Mouse (Mus musculus) spleen, adult 2 months (tissue): ENCODE data around the gene Cpeb4. TPM values are rescaled to one million over a fixed set of nuclear protein-coding genes. Genes with fewer than 3 reads are reported as not detected.
A peak's percentile ranks its signal among the peaks of the same experiment; 100 is the strongest.

ENCODE experiments used
- DNase-seq, 2 experiments: peaks; one replicate each; pipeline versions ENCODE4 v3.0.0 to v3.0.0-alpha.2; 2012 to 2021; ENCODE audit warnings: low spot score in 2 of 2, low read depth in 1 of 2
- H3K27ac ChIP-seq: fragments of 200-500 bp; 2 replicates; pipeline ENCODE4 v1.5.1; 2012; ENCODE audit warnings: low read length, inconsistent platforms; ENCODE audit not compliant: insufficient read depth
- H3K27me3 ChIP-seq: fragments of 200-500 bp; 2 replicates; pipeline ENCODE4 v1.6.1; 2012; ENCODE audit warnings: mild to moderate bottlenecking, moderate library complexity, low read length, inconsistent platforms; ENCODE audit not compliant: control insufficient read depth, insufficient read depth
- H3K36me3 ChIP-seq: fragments of 200-500 bp; 2 replicates; pipeline ENCODE4 v1.6.1; 2012; ENCODE audit warnings: mild to moderate bottlenecking, low read length, inconsistent platforms; ENCODE audit not compliant: control insufficient read depth, insufficient read depth
- H3K4me1 ChIP-seq: fragments of 200-500 bp; 2 replicates; pipeline ENCODE4 v1.6.1; 2011; ENCODE audit warnings: inconsistent platforms; ENCODE audit not compliant: control insufficient read depth, insufficient read depth, insufficient read length
- H3K4me3 ChIP-seq: fragments of 200-500 bp; 2 replicates; pipeline ENCODE4 v1.5.1; 2011; ENCODE audit warnings: mild to moderate bottlenecking, inconsistent platforms; ENCODE audit not compliant: insufficient read depth, insufficient read length; ENCODE audit errors: extremely low read depth
- CTCF ChIP-seq: fragments of 200-500 bp; IDR thresholded peaks from 2 replicates; pipeline ENCODE4 v1.5.1; 2011; ENCODE audit warnings: mild to moderate bottlenecking, inconsistent platforms; ENCODE audit not compliant: insufficient read depth, insufficient read length, insufficient replicate concordance; ENCODE audit errors: extremely low read depth
- POLR2A ChIP-seq: fragments of 200-500 bp; IDR thresholded peaks from 2 replicates; pipeline ENCODE4 v1.6.1; 2011; ENCODE audit warnings: low read depth, low read length, inconsistent platforms
- WGBS: fragments of 180-500 bp; shearing (Covaris S2); methylation state at CpG from one replicate; pipeline ENCODE4 v1.1.7; 2018; 5-methylcytosine and 5-hydroxymethylcytosine counted together
- polyA plus RNA-seq: library from polyadenylated mRNA; depleted of rRNA; stranded (reverse); fragments of >200 nt; gene quantifications from 2 replicates; pipeline ENCODE4 v1.2.3, GENCODE M21; 2012

Gene Cpeb4
- polyA plus RNA-seq, 1 experiment: 10.4 TPM

DNA sequence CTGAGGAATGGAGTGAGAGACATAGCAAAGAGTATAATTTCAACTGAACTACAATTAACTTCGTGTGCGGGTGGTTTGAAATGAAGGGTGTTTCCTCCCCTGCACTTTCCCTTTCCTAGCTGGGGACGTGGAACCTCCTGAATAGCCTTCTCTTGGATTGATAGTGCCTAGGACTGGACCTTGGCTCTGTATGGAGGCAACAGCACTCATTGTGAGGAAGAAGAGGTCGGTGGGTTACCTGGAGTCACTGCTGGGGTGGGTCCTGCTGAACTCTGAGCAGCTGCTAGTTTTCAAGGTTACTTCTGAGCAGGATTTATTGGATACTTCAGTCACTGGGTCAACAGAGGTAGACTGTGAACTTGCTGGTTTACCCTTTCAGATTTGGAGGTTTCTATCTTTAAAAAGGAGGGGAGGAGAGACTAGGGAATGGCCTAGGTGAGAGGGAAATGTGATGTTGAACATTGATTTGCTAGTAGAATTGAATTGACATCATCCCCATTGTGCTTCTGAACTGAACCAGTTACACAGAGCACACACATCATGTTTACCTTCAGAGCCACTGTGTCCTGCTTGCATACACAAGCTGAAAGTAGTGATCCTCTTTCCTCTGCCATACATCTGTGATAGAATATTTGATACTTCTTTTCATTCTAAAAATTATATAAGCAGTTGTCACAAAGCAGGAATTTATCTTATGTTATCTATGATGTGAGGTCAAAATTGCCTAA, 24.2 kb downstream of the Cpeb4 start:
- TF ChIP-seq POLR2A (no peak), CTCF (no peak)
- Histone ChIP-seq H3K4me3 (no peak overlapping the region), H3K27ac (peak overlapping the region; percentile 43; the same call in 1 of the 2 replicates), H3K36me3 (no peaks in the 10 kb centered on the region), H3K4me1 (peaks cover 2% of the 10 kb centered on the region; the same call in 1 of the 2 replicates), H3K27me3 (no peaks in the 10 kb centered on the region)
- no peak for DNase-seq
- 79% methylated on average over 4 of the region's 4 CpGs for WGBS

DNA sequence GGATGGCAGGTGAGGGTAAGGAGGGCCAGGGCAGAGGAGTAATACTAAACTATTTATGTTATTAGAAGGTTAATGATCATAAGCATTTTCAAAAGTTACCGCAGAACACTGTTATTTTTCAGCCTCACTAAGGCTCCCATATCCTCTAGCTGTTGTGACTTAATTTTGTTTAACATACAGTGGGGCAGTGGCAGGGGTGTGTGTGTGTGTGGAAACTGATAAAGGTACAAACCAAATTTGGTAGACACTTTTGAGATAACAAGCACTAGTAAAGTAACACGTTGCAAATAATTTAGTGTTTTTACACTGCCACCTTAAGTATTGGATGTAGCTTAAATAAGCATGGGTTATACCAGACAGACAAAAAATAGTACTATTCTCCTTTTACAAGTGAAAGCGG, 24.9 kb downstream of the Cpeb4 start:
- no peak for DNase-seq
- TF ChIP-seq POLR2A: no peak
- no peak for TF ChIP-seq CTCF
- H3K4me1 ChIP-seq: peaks cover 2% of the 10 kb centered on the region; the same call in 1 of the 2 replicates
- H3K27me3 ChIP-seq: no peaks in the 10 kb centered on the region
- H3K27ac ChIP-seq: no peak overlapping the region
- H3K4me3 ChIP-seq: no peak overlapping the region
- H3K36me3 ChIP-seq: no peaks in the 10 kb centered on the region
- 86% methylated on average over 3 of the region's 3 CpGs for WGBS

DNA sequence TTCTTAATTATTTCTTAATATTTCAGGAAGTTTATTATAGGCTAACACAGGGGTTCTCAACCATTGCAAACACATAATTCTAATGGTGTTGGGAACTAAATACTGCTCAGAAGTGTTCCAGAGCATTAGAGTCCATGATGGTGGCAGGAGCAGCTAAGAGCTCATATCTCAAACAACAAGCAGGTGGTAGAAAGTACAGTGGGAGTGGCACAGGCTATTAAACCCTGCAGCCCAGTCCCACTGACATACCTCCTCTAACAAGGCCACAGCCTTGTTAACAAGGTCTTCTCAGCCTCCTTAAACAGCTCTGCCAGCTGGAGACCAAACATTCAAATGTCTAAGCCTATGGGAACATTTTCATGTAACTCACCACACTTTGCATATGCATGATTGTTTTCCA, 27.2 kb downstream of the Cpeb4 start:
- no peak overlapping the region for H3K27ac ChIP-seq

DNA sequence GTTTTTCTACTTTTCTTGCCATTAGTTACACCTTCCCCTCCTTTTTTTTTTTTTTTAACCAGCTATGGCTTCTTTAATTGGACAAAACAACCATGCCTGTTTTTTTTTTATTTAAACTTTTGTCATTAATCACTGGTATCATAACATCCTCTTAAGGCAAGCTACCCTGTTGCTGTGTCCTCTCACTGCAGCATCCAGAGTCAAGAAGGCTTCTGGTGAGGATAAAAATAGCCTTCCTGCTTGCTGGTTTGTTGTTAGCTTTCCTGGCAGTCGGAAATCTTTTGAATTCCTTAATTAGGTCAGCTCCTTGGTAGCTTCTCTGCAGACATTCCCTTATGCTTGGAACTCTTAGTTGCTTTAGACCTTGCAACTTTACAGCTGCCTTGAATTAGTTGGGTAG, 28.7 kb downstream of the Cpeb4 start:
- Histone ChIP-seq H3K4me3 (no peak overlapping the region), H3K27ac (no peak overlapping the region), H3K4me1 (peaks cover 2% of the 10 kb centered on the region; the same call in 1 of the 2 replicates), H3K36me3 (no peaks in the 10 kb centered on the region), H3K27me3 (no peaks in the 10 kb centered on the region)
- 27% methylated on average over 1 of the region's 1 CpGs for WGBS
- TF ChIP-seq POLR2A (no peak), CTCF (no peak)
- no peak for DNase-seq

More for the DNA sequence above, 27.2 kb downstream of the Cpeb4 start:
- Histone ChIP-seq H3K36me3 (no peaks in the 10 kb centered on the region), H3K27me3 (no peaks in the 10 kb centered on the region), H3K4me1 (peaks cover 2% of the 10 kb centered on the region; the same call in 1 of the 2 replicates), H3K4me3 (no peak overlapping the region)
- DNase-seq: no peak
- no peak for TF ChIP-seq POLR2A
- no peak for TF ChIP-seq CTCF

DNA sequence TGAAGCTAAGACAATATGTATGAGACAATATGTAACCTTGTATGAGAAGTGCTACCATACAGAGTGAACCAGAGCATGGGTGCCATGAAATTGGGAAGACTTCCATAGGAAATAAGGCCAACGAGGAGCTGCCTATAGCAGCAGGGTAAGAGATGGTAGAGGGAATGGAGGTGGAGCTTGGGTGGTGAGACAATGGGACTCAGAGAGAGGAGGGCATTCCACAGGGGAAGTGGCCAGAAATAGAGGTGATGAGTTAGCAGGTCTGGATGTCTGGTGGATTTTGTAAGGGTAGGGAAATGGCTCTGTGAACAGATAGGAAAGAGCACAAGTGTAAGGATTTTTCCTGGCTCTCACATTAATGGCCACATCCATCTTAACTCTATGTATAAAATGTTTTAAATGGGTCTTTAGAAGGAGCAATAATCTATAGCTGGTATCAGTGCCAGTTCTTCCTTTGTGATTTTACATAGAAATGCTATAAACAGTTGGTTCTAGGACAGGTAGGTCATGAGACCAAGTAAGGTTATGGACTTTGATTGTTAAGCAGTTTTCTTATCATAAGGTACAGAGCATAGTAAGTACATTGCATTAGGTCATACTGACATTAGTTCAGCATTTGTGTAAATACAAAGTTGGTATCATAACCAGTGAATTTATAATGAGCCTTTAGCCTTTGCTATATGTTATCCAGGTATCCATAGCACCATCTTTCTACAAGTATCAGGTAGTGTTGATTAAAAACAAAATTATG, 30.4 kb downstream of the Cpeb4 start:
- Histone ChIP-seq H3K27ac (no peak overlapping the region), H3K27me3 (no peaks in the 10 kb centered on the region), H3K4me3 (no peak overlapping the region), H3K4me1 (peaks cover 2% of the 10 kb centered on the region; the same call in 1 of the 2 replicates), H3K36me3 (no peaks in the 10 kb centered on the region)
- TF ChIP-seq CTCF: no peak
- no peak for TF ChIP-seq POLR2A
- 85% methylated on average over 1 of the region's 1 CpGs for WGBS
- DNase-seq: no peak

DNA sequence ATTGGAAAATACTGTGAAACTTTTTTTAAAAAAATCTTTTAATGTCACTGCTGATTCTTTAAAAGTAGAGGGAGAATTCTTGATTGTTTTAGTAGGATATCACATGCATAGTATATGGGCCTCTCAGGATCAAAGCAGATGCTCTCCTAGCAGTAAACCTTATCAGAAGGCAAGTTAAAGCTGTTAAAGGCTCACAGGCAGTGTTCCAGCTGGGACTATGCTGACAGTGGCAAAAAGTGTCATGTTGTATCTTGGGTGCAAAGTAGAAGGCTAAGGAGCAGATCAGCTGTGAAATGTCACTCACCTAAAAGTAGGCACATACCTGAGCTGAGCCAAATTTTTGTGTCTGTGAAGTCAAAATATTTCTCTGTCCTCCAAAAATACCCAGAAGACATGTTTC, 34.5 kb downstream of the Cpeb4 start:
- H3K4me1 ChIP-seq: no peaks in the 10 kb centered on the region; the same call in 1 of the 2 replicates
- TF ChIP-seq POLR2A (no peak), CTCF (no peak)
- no peak overlapping the region for H3K4me3 ChIP-seq
- no peaks in the 10 kb centered on the region for H3K27me3 ChIP-seq
- no peak overlapping the region for H3K27ac ChIP-seq
- H3K36me3 ChIP-seq: no peaks in the 10 kb centered on the region
- no peak for DNase-seq
